Mouse (Mus musculus): Measurements from ENCODE around the gene Cyp2d22.

DNA sequence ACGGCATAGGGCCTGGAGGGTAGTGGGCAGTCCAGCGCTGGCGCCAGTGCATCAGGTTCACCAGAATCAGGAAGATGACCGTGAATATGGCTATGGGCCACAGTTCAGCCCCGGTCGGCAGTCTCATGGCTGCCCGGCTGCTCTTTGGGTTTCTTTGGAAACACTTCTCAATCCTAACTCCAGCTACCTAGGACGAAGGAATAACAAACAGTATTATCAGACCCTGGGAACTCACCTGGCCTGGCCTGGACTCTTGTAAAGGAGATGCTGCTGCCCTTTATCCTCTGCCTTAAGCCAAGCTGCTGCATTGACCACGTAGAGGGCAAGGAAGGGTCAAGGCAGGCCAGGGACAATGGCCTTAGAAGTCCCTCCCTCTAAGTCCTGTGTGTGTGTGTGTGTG lies 4.2 kb downstream of the Cyp2d22 start:
- no peak for TF ChIP-seq CTCF (IDR thresholded peaks at IDR 0.05; ENCODE audit: control insufficient read depth, insufficient read depth, insufficient read length)
- TF ChIP-seq MAX (IDR thresholded peaks at IDR 0.05) = no peak
- no peak for TF ChIP-seq USF1 (IDR thresholded peaks at IDR 0.05; ENCODE audit: low read depth)
- no peak for TF ChIP-seq MYOD1 (IDR thresholded peaks at IDR 0.05; ENCODE audit: control insufficient read depth, insufficient read length, low read depth)
- no peak for TF ChIP-seq FOSL1 (IDR thresholded peaks at IDR 0.05; ENCODE audit: insufficient read depth, low read length, poor library complexity, severe bottlenecking)

Measured in C2C12 (cell line).